Mouse (Mus musculus) cortical plate, adult 2 months (tissue): Measurements from ENCODE around the gene Tmem38b.
"Not testable (repeated sequence)": the region's sequence is repeated elsewhere in the genome, so short reads cannot be mapped to it uniquely, and the experiment has no call there.

ENCODE experiments used
- CTCF ChIP-seq: fragments of 200-500 bp; IDR thresholded peaks from 2 replicates; pipeline ENCODE4 v1.5.1; 2011; ENCODE audit warnings: mild to moderate bottlenecking, control low read depth, low read length; ENCODE audit not compliant: insufficient read depth; ENCODE audit errors: extremely low read depth
- POLR2A ChIP-seq: fragments of 200-500 bp; IDR thresholded peaks from 2 replicates; pipeline ENCODE4 v1.6.1; 2011; ENCODE audit warnings: mild to moderate bottlenecking, low read length, control low read depth; ENCODE audit not compliant: insufficient read depth; ENCODE audit errors: extremely low read depth

DNA sequence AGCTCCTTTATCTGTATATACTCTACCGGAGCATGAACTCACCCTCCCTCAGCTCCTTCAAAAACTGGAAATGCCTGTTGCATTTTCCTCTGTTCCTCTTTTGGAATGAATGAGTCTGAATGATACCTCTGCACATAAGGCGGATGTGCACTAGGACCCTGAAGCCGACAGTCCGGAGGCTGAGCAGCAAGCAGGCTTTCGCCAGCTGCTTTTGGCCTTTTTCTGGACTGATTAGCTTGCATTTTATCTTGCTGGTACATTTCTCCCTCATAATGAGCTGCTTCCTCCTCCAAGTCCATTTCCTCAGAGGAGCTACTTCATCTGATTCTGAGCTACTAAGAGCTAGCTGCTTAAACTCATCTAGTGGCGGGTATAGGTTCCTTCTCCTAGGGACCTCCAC lies 19.4 kb upstream of the Tmem38b start:
- not testable (repeated sequence) for TF ChIP-seq CTCF, POLR2A
